Mouse (Mus musculus) thymus, postnatal 10 days (tissue): ENCODE results near the gene Tcap.
"Not testable (repeated sequence)": the region's sequence is repeated elsewhere in the genome, so short reads cannot be mapped to it uniquely, and the experiment has no call there.

ENCODE experiments used
- DNase-seq, 2 experiments: peaks; one replicate each; pipeline ENCODE4 v3.0.0; 2021; ENCODE audit warnings: low spot score in 2 of 2

Gene Tcap

GRCm38 (mm10) chr11:98381651-98382050 is 2.0 kb upstream of the Tcap start:
- no peak for DNase-seq

- not testable (repeated sequence) for DNase-seq
Measured at GRCm38 (mm10) chr11:98382405-98382804, 1.2 kb upstream of the Tcap start.

- DNase-seq: no peak
Measured at GRCm38 (mm10) chr11:98384216-98384615, 605 bp downstream of the Tcap start.

- DNase-seq: no peak
Measured at GRCm38 (mm10) chr11:98384721-98385637, 1.4 kb downstream of the Tcap start.

GRCm38 (mm10) chr11:98385638-98386585 is 2.3 kb downstream of the Tcap start, which contains the start of gene Pnmt:
Gene Pnmt (plus strand): TSS chr11:98386450.
- no peak for DNase-seq

GRCm38 (mm10) chr11:98386596-98386995 is 3.0 kb downstream of the Tcap start:
- DNase-seq: peak in 1 of 2 experiments; percentile 38

- DNase-seq: no peak
Measured at GRCm38 (mm10) chr11:98387056-98387577, 3.5 kb downstream of the Tcap start.

- DNase-seq: no peak
Measured at GRCm38 (mm10) chr11:98388282-98388681, 4.7 kb downstream of the Tcap start.

- DNase-seq: peak; percentile 63 to 73
Measured at GRCm38 (mm10) chr11:98389221-98389780, 5.7 kb downstream of the Tcap start.

GRCm38 (mm10) chr11:98390141-98390540 is 6.5 kb downstream of the Tcap start:
- DNase-seq: no peak

GRCm38 (mm10) chr11:98392034-98392433 is 8.4 kb downstream of the Tcap start:
- no peak for DNase-seq

- no peak for DNase-seq
Measured at GRCm38 (mm10) chr11:98392645-98393044, 9.0 kb downstream of the Tcap start.

- peak; percentile 81 to 82 for DNase-seq
Measured at GRCm38 (mm10) chr11:98393317-98393716, 9.7 kb downstream of the Tcap start.

- DNase-seq: no peak
Measured at GRCm38 (mm10) chr11:98394301-98394700, 10.7 kb downstream of the Tcap start.

- DNase-seq: no peak
Measured at GRCm38 (mm10) chr11:98395041-98395440, 11.4 kb downstream of the Tcap start.

GRCm38 (mm10) chr11:98397946-98398345 is 14.3 kb downstream of the Tcap start:
- no peak for DNase-seq

- DNase-seq: peak; percentile 78 to 81
Measured at GRCm38 (mm10) chr11:98400161-98400726, 16.6 kb downstream of the Tcap start, which contains the start of gene Pgap3. Gene Pgap3 (minus strand): TSS chr11:98400490.

- DNase-seq: no peak
Measured at GRCm38 (mm10) chr11:98400816-98401215, 17.2 kb downstream of the Tcap start.

- DNase-seq: no peak
Measured at GRCm38 (mm10) chr11:98406621-98407020, 23.0 kb downstream of the Tcap start.

GRCm38 (mm10) chr11:98408872-98409271 is 25.3 kb downstream of the Tcap start:
- no peak for DNase-seq

- no peak for DNase-seq
Measured at GRCm38 (mm10) chr11:98409341-98409822, 25.8 kb downstream of the Tcap start.
